Mouse (Mus musculus) limb, embryonic 15.5 days (tissue): ENCODE measurements around the gene Sap18b. TPM values are rescaled to one million over a fixed set of nuclear protein-coding genes. Genes with fewer than 3 reads are reported as not detected.
A peak's percentile ranks its signal among the peaks of the same experiment; 100 is the strongest.

Experiments
- ATAC-seq: fragments of 200-750 bp; cut with Nextera tagmentation; 2 replicates; pipeline ENCODE4 v1.8.0; 2017; ENCODE audit warnings: low read depth, moderate TSS enrichment; ENCODE audit not compliant: insufficient number of reproducible peaks, low FRiP score, low TSS enrichment
- H3K27ac ChIP-seq: fragments of 300-500 bp; sonication (generic); 2 replicates; pipeline ENCODE4 v1.5.1; 2015; ENCODE audit warnings: moderate library complexity, mild to moderate bottlenecking, inconsistent platforms
- H3K27me3 ChIP-seq: fragments of 300-500 bp; sonication (generic); 2 replicates; pipeline ENCODE4 v1.6.1; 2015; ENCODE audit warnings: inconsistent platforms
- H3K36me3 ChIP-seq: fragments of 300-500 bp; sonication (generic); 2 replicates; pipeline ENCODE4 v1.6.1; 2015; ENCODE audit warnings: inconsistent platforms
- H3K4me1 ChIP-seq: fragments of 300-500 bp; sonication (generic); 2 replicates; pipeline ENCODE4 v1.6.1; 2015; ENCODE audit warnings: inconsistent platforms
- H3K4me2 ChIP-seq: fragments of 300-500 bp; sonication (generic); 2 replicates; pipeline ENCODE4 v1.6.1; 2015; ENCODE audit warnings: mild to moderate bottlenecking, inconsistent platforms
- H3K4me3 ChIP-seq: fragments of 300-500 bp; sonication (generic); 2 replicates; pipeline ENCODE4 v1.5.1; 2015; ENCODE audit warnings: mild to moderate bottlenecking, inconsistent platforms
- H3K9ac ChIP-seq: fragments of 300-500 bp; sonication (generic); 2 replicates; pipeline ENCODE4 v1.6.1; 2015; ENCODE audit warnings: inconsistent platforms
- H3K9me3 ChIP-seq: fragments of 300-500 bp; sonication (generic); 2 replicates; pipeline ENCODE4 v1.6.1; 2016; ENCODE audit warnings: inconsistent platforms
- WGBS: fragments of 180-500 bp; shearing (Covaris S2); methylation state at CpG from one replicate; pipeline ENCODE4 v1.1.7; 2015; 5-methylcytosine and 5-hydroxymethylcytosine counted together
- polyA plus RNA-seq: library from polyadenylated mRNA; unstranded; fragments of >200 nt; fragmentation: Nextera tagmentation; extraction: Ambion mirVana; gene quantifications from 2 replicates; pipeline ENCODE4 v1.2.1, GENCODE M21; 2015

The Sap18b gene
- polyA plus RNA-seq, 1 experiment from 2014 or later, result 324 TPM

GRCm38 (mm10) chr8:95830144-95830543 lies 5.0 kb downstream of the Sap18b start:
- H3K9me3 ChIP-seq, result no peaks in the 10 kb centered on the region
- peaks cover 15% of the 10 kb centered on the region for H3K4me1 ChIP-seq
- H3K4me2 ChIP-seq, result no peak overlapping the region
- no peak for ATAC-seq
- no peak overlapping the region for H3K4me3 ChIP-seq
- H3K36me3 ChIP-seq, result no peaks in the 10 kb centered on the region
- WGBS, result 71% methylated on average over 3 of the region's 3 CpGs
- no peak overlapping the region for H3K27ac ChIP-seq
- no peaks in the 10 kb centered on the region for H3K27me3 ChIP-seq
- no peak overlapping the region for H3K9ac ChIP-seq

- peak; percentile 56 for ATAC-seq
- peaks cover 12% of the 10 kb centered on the region; the same call in 1 of the 2 replicates for H3K36me3 ChIP-seq
- H3K4me2 ChIP-seq, result peak overlapping the region; percentile 59
- WGBS, result 13% methylated on average over 16 of the region's 16 CpGs
- H3K4me1 ChIP-seq, result peaks cover 15% of the 10 kb centered on the region
- H3K9ac ChIP-seq, result 0 out of 2 replicates have a peak overlapping the region, but pooled peaks have one; percentile 14
- H3K27ac ChIP-seq, result no peak overlapping the region; the same call in 1 of the 2 replicates
- no peaks in the 10 kb centered on the region for H3K9me3 ChIP-seq
- H3K27me3 ChIP-seq, result no peaks in the 10 kb centered on the region
- peak overlapping the region; percentile 38 for H3K4me3 ChIP-seq
Measured at GRCm38 (mm10) chr8:95832603-95833434, 7.7 kb downstream of the Sap18b start.

- Histone ChIP-seq H3K4me2 (peak overlapping the region; percentile 59), H3K27me3 (no peaks in the 10 kb centered on the region), H3K4me3 (peak overlapping the region; percentile 38), H3K36me3 (peaks cover 12% of the 10 kb centered on the region; the same call in 1 of the 2 replicates), H3K9ac (no peak overlapping the region), H3K27ac (no peak overlapping the region; the same call in 1 of the 2 replicates), H3K4me1 (peaks cover 15% of the 10 kb centered on the region), H3K9me3 (no peaks in the 10 kb centered on the region)
- 2% methylated on average over 16 of the region's 16 CpGs for WGBS
- ATAC-seq, result no peak
Measured at GRCm38 (mm10) chr8:95833435-95833984, 8.4 kb downstream of the Sap18b start.

DNA sequence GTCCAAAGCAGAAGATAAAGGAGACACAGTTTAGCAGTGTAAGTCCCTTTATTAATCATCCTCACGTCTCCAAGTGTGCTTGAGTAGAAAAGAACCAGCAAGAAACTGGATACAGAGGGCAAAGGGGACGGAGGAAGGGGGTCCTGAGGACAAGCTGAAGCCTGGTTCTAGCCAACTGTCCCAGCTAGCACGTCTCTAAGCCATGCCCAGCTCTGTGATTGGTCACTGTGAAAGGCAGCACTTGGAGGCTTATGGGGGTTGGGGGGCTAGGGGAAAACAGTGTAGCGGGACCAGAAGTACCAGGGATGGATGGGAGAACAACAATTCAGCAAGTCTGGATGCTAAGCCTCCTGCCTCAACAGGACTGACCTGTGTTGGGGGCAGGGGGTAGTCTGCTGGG lies 10.7 kb downstream of the Sap18b start:
- Histone ChIP-seq H3K27ac (no peak overlapping the region), H3K27me3 (no peaks in the 10 kb centered on the region), H3K36me3 (peaks cover 22% of the 10 kb centered on the region), H3K9me3 (no peaks in the 10 kb centered on the region), H3K4me2 (no peak overlapping the region), H3K4me3 (no peak overlapping the region), H3K9ac (no peak overlapping the region), H3K4me1 (peaks cover 15% of the 10 kb centered on the region)
- no peak for ATAC-seq
- WGBS, result 76% methylated on average over 4 of the region's 4 CpGs

DNA sequence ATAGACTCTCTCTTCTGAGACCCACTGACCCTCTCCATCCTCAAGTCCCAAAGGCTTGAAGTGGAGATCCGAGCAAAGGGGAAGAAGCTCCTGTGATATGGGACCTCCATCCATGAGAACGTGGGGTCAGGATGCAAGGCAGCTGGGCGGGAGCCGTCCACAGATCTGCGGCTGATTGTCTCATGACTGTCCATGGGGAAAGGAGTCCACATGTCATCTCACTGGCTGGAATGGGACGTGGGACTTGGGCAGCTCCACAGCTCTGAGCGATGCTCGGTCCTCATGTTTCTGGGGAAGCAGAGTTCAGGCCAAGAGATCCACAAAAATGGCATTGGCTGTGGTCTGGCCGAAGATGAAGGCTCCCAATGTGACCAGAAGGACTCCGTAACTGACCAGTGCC lies 12.1 kb downstream of the Sap18b start:
- Histone ChIP-seq H3K4me1 (peaks cover 15% of the 10 kb centered on the region), H3K4me2 (no peak overlapping the region), H3K9ac (no peak overlapping the region), H3K9me3 (no peaks in the 10 kb centered on the region), H3K36me3 (peaks cover 29% of the 10 kb centered on the region), H3K27me3 (no peaks in the 10 kb centered on the region), H3K27ac (no peak overlapping the region), H3K4me3 (no peak overlapping the region)
- no peak for ATAC-seq
- WGBS, result 89% methylated on average over 10 of the region's 10 CpGs

GRCm38 (mm10) chr8:95839289-95839688 lies 14.1 kb downstream of the Sap18b start:
- Histone ChIP-seq H3K4me2 (no peak overlapping the region), H3K27me3 (no peaks in the 10 kb centered on the region), H3K36me3 (peaks cover 47% of the 10 kb centered on the region), H3K9ac (no peak overlapping the region), H3K4me1 (no peaks in the 10 kb centered on the region), H3K9me3 (no peaks in the 10 kb centered on the region), H3K4me3 (no peak overlapping the region), H3K27ac (no peak overlapping the region)
- no peak for ATAC-seq
- WGBS, result 95% methylated on average over 4 of the region's 4 CpGs

- ATAC-seq, result no peak
- Histone ChIP-seq H3K27ac (no peak overlapping the region), H3K4me3 (no peak overlapping the region), H3K9me3 (no peaks in the 10 kb centered on the region), H3K27me3 (no peaks in the 10 kb centered on the region), H3K9ac (no peak overlapping the region), H3K36me3 (peaks cover 64% of the 10 kb centered on the region), H3K4me2 (no peak overlapping the region), H3K4me1 (no peaks in the 10 kb centered on the region)
- 90% methylated on average over 15 of the region's 15 CpGs for WGBS
Measured at GRCm38 (mm10) chr8:95841436-95841835, 16.3 kb downstream of the Sap18b start.

GRCm38 (mm10) chr8:95843968-95844367 lies 18.8 kb downstream of the Sap18b start:
- no peak overlapping the region for H3K9ac ChIP-seq
- 90% methylated on average over 6 of the region's 6 CpGs for WGBS
- no peaks in the 10 kb centered on the region for H3K27me3 ChIP-seq
- peaks cover 65% of the 10 kb centered on the region for H3K36me3 ChIP-seq
- no peaks in the 10 kb centered on the region for H3K9me3 ChIP-seq
- no peak overlapping the region for H3K4me2 ChIP-seq
- H3K4me1 ChIP-seq, result no peaks in the 10 kb centered on the region
- no peak overlapping the region for H3K27ac ChIP-seq
- ATAC-seq, result no peak
- no peak overlapping the region for H3K4me3 ChIP-seq

DNA sequence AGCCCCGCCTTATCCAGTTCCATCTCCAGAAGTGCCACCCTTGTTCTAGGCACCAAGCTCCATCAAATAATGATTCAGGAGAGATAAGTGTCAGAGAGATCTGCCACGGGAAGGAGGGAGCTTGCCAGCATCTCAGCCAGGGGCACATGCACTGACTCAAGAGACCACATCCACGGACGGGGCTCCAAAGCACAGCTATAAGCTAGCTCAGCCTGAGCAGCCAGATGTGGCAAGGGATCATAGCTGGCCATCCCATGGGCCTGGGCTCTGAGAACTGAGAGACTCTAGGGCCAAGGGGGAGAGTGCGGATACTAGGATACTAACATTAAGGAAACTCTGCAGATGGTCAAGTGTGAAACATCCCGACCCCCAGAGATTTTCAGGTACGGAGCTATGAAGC lies 19.9 kb downstream of the Sap18b start:
- H3K9ac ChIP-seq, result no peak overlapping the region
- no peaks in the 10 kb centered on the region for H3K9me3 ChIP-seq
- no peak for ATAC-seq
- no peaks in the 10 kb centered on the region for H3K4me1 ChIP-seq
- H3K4me3 ChIP-seq, result no peak overlapping the region
- no peak overlapping the region for H3K27ac ChIP-seq
- WGBS, result 85% methylated on average over 7 of the region's 7 CpGs
- no peaks in the 10 kb centered on the region for H3K27me3 ChIP-seq
- H3K36me3 ChIP-seq, result peaks cover 61% of the 10 kb centered on the region
- no peak overlapping the region for H3K4me2 ChIP-seq

DNA sequence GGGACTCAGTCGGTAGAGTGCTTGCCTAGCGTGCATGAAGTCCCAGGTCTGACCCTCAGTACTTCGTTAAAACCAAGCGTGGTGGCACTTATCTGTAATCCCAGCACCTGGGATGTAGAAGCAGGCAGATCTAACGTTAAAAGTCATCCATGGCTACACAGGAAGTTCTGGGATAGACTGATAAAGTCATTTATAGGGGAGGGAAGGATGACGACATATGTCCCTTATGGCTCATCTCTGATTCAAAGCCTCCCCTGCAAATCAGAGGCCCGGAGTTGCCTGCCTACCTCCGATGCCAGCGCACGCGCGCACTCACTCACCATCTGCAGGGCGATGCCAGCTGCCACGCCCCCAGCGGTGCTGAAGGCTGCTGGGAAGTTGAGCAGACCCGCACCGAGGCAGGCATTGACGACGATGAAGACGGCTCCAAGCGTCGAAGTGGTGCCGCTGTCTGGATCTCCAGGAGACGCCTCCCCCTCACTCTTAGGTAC lies 23.0 kb downstream of the Sap18b start:
- peaks cover 11% of the 10 kb centered on the region for H3K4me1 ChIP-seq
- no peak overlapping the region for H3K4me3 ChIP-seq
- H3K4me2 ChIP-seq, result no peak overlapping the region
- H3K9ac ChIP-seq, result no peak overlapping the region
- 79% methylated on average over 24 of the region's 24 CpGs for WGBS
- no peak for ATAC-seq
- H3K27ac ChIP-seq, result no peak overlapping the region
- no peaks in the 10 kb centered on the region for H3K27me3 ChIP-seq
- no peaks in the 10 kb centered on the region for H3K9me3 ChIP-seq
- peaks cover 42% of the 10 kb centered on the region for H3K36me3 ChIP-seq

DNA sequence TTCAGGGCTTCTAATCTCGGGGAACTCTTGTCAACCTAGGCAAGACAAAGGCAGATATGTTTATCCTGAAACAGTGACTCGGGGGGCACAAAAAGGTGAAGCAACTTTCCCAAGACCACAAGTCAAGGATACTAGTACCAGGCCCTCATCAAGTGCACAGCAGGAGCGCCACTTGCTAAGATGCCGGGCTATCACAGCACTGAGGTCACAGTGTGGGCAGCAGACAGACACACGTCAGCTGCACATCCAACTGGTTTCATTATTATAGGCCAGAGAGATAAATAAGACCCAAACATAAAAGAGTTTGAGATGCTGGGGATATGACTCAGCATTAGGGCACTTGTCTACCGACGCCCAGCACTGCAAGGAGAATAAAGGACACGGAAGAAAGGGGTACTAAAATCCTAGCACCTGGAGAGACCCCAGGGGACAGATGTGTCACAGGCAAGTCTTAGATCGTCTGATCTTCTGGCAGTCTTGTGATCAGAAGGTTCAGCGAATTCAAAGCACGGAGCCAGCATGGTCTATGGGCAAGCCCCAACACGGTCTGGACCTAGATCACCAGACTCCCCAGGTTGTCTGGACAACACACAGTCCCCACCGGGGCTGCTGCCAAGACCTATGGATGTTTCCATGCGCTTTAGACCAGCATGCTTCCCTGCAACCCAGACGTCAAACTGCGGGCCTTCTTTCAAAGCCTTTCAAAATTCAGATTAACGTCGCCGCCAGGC lies 23.8 kb downstream of the Sap18b start:
- no peak overlapping the region for H3K27ac ChIP-seq
- ATAC-seq, result no peak
- no peak overlapping the region for H3K4me3 ChIP-seq
- peaks cover 34% of the 10 kb centered on the region for H3K36me3 ChIP-seq
- H3K4me1 ChIP-seq, result peaks cover 11% of the 10 kb centered on the region
- H3K9ac ChIP-seq, result no peak overlapping the region
- WGBS, result 83% methylated on average over 19 of the region's 19 CpGs
- no peak overlapping the region for H3K4me2 ChIP-seq
- H3K27me3 ChIP-seq, result no peaks in the 10 kb centered on the region
- H3K9me3 ChIP-seq, result no peaks in the 10 kb centered on the region

DNA sequence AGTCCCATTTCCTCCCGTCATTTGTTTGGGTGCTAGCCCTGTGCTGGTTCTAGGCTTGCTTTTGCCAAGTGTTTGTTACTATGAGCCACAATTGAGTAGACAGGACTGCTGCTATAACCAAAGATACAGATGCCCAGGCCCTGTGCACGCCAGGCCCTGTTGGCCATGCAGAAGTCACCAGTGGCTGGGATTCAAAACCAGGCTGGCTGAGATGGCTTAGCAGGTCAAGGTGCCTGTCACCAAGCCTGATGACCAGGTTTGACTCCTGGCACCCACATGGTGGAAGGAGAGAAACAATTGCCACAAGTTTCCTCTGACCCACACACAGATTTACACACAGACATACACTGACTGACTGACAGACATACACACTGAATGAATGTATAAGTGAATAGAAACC lies 25.2 kb downstream of the Sap18b start:
- WGBS, result 94% methylated on average over 2 of the region's 2 CpGs
- no peak for ATAC-seq

More for the DNA sequence above, 25.2 kb downstream of the Sap18b start:
- Histone ChIP-seq H3K9me3 (no peaks in the 10 kb centered on the region), H3K4me3 (no peak overlapping the region), H3K27ac (no peak overlapping the region), H3K4me2 (no peak overlapping the region), H3K4me1 (peaks cover 11% of the 10 kb centered on the region), H3K9ac (no peak overlapping the region), H3K27me3 (no peaks in the 10 kb centered on the region), H3K36me3 (peaks cover 20% of the 10 kb centered on the region)
